Mouse (Mus musculus) splenic B cell, adult 2 months (primary cell): ENCODE results near the gene Fbxl18.

Experiments used
- DNase-seq: peaks from one replicate; pipeline ENCODE4 v3.0.0-alpha.2; 2011; ENCODE audit warnings: low read depth, low spot score
- H3K27me3 ChIP-seq: 2 replicates; pipeline ENCODE4 v1.6.1; 2012; ENCODE audit warnings: mild to moderate bottlenecking, low read length, moderate library complexity, mixed read lengths; ENCODE audit not compliant: control insufficient read depth, poor library complexity, insufficient read depth, severe bottlenecking
- H3K36me3 ChIP-seq: 2 replicates; pipeline ENCODE4 v1.6.1; 2012; ENCODE audit warnings: mild to moderate bottlenecking, low read length, moderate library complexity, mixed read lengths; ENCODE audit not compliant: control insufficient read depth, poor library complexity, insufficient read depth, severe bottlenecking

Fbxl18 gene

GRCm38 (mm10) chr5:142894918-142895613 lies at the start of gene Fbxl18:
Gene Fbxl18, minus strand, starts transcription at chr5:142895421.
- DNase-seq: peak; percentile 89
- H3K27me3 ChIP-seq: no peaks in the 10 kb centered on the region
- H3K36me3 ChIP-seq: peaks cover 6% of the 10 kb centered on the region; the same call in 1 of the 2 replicates

- DNase-seq: peak; percentile 34
- no peaks in the 10 kb centered on the region for H3K36me3 ChIP-seq
- no peaks in the 10 kb centered on the region for H3K27me3 ChIP-seq
Measured at GRCm38 (mm10) chr5:142940393-142940792, 45.2 kb upstream of the Fbxl18 start.

- DNase-seq: peak; percentile 31
- H3K36me3 ChIP-seq: no peaks in the 10 kb centered on the region
- no peaks in the 10 kb centered on the region for H3K27me3 ChIP-seq
Measured at GRCm38 (mm10) chr5:142937956-142938727, 42.9 kb upstream of the Fbxl18 start.

- no peaks in the 10 kb centered on the region for H3K27me3 ChIP-seq
- H3K36me3 ChIP-seq: no peaks in the 10 kb centered on the region
- DNase-seq: peak; percentile 82
Measured at GRCm38 (mm10) chr5:142936336-142936719, 41.1 kb upstream of the Fbxl18 start.

- peak; percentile 59 for DNase-seq
- Histone ChIP-seq H3K27me3 (no peaks in the 10 kb centered on the region), H3K36me3 (no peaks in the 10 kb centered on the region)
Measured at GRCm38 (mm10) chr5:142935642-142936335, 40.6 kb upstream of the Fbxl18 start.

- no peaks in the 10 kb centered on the region for H3K36me3 ChIP-seq
- no peaks in the 10 kb centered on the region for H3K27me3 ChIP-seq
- DNase-seq: no peak
Measured at GRCm38 (mm10) chr5:142932731-142933130, 37.5 kb upstream of the Fbxl18 start.

GRCm38 (mm10) chr5:142932084-142932685 lies 37.0 kb upstream of the Fbxl18 start:
- DNase-seq: peak; percentile 90

GRCm38 (mm10) chr5:142931241-142931745 lies 36.1 kb upstream of the Fbxl18 start:
- no peaks in the 10 kb centered on the region for H3K36me3 ChIP-seq
- DNase-seq: no peak

More at GRCm38 (mm10) chr5:142932084-142932685, 37.0 kb upstream of the Fbxl18 start:
- no peaks in the 10 kb centered on the region for H3K36me3 ChIP-seq
- no peaks in the 10 kb centered on the region for H3K27me3 ChIP-seq

GRCm38 (mm10) chr5:142929400-142929752 lies 34.2 kb upstream of the Fbxl18 start:
- H3K36me3 ChIP-seq: no peaks in the 10 kb centered on the region
- H3K27me3 ChIP-seq: no peaks in the 10 kb centered on the region
- DNase-seq: no peak

More at GRCm38 (mm10) chr5:142931241-142931745, 36.1 kb upstream of the Fbxl18 start:
- no peaks in the 10 kb centered on the region for H3K27me3 ChIP-seq

GRCm38 (mm10) chr5:142928749-142929399 lies 33.7 kb upstream of the Fbxl18 start:
- H3K27me3 ChIP-seq: no peaks in the 10 kb centered on the region
- DNase-seq: peak; percentile 89
- H3K36me3 ChIP-seq: no peaks in the 10 kb centered on the region

- H3K36me3 ChIP-seq: no peaks in the 10 kb centered on the region
- no peak for DNase-seq
Measured at GRCm38 (mm10) chr5:142927341-142927930, 32.2 kb upstream of the Fbxl18 start.

GRCm38 (mm10) chr5:142926940-142927228 lies 31.7 kb upstream of the Fbxl18 start:
- no peak for DNase-seq
- H3K36me3 ChIP-seq: no peaks in the 10 kb centered on the region
- no peaks in the 10 kb centered on the region for H3K27me3 ChIP-seq

More at GRCm38 (mm10) chr5:142927341-142927930, 32.2 kb upstream of the Fbxl18 start:
- no peaks in the 10 kb centered on the region for H3K27me3 ChIP-seq

- Histone ChIP-seq H3K36me3 (no peaks in the 10 kb centered on the region), H3K27me3 (no peaks in the 10 kb centered on the region)
- DNase-seq: no peak
Measured at GRCm38 (mm10) chr5:142926204-142926939, 31.2 kb upstream of the Fbxl18 start.
